Comparison of ENCODE assay signal across 20 mouse cellular contexts in genomic region chr15:78456051-78456450, GRCm38 (mm10). TPM values are rescaled to one million over a fixed set of nuclear protein-coding genes. Genes with fewer than 3 reads are reported as not detected.
DNase-seq lines count a peak whose midpoint lies in the region; ATAC-seq and TF ChIP-seq lines count a peak whose summit lies in the region.
"Had no signal": no experiment of that assay in that cellular context is flagged by ENCODE, and none has a peak within 500 bp of the region (broad histone marks: within the 10 kb centered on the region; RNA-seq: fewer than 3 reads in every experiment).

No protein-coding gene starts in this region.

- H3K27me3 ChIP-seq in liver, embryonic 16.5 days (ENCODE audit: control insufficient read depth, insufficient read depth, low read depth, low read length), result no peaks in the 10 kb centered on the region
- H3K27me3 ChIP-seq in liver, embryonic 12.5 days (replicated peaks), result no peaks in the 10 kb centered on the region
- H3K27me3 ChIP-seq in stomach, postnatal 0 days (ENCODE audit: control insufficient read depth, insufficient read depth, low read length), result no peaks in the 10 kb centered on the region
- H3K27me3 ChIP-seq: CH12.LX; forebrain, embryonic 13.5 days; midbrain, embryonic 12.5 days had no signal

- 55% methylated on average over 7 of the region's 7 CpGs for WGBS in liver, embryonic 16.5 days (ENCODE audit: insufficient replicate concordance)
- WGBS in liver, embryonic 12.5 days (ENCODE audit: insufficient replicate concordance), result 54% methylated on average over 7 of the region's 7 CpGs
- WGBS in stomach, postnatal 0 days, result 31% methylated on average over 7 of the region's 7 CpGs

- TF ChIP-seq EP300 in stomach, postnatal 0 days (optimal IDR thresholded peaks at IDR 0.05), result no peak

- H3K27ac ChIP-seq in liver, embryonic 16.5 days (ENCODE audit: low read length), result no peak overlapping the region
- no peak overlapping the region for H3K27ac ChIP-seq in liver, embryonic 12.5 days
- H3K27ac ChIP-seq in stomach, postnatal 0 days (replicated peaks), result no peak overlapping the region
- H3K27ac ChIP-seq: forebrain, embryonic 13.5 days; limb, embryonic 12.5 days; macrophage; midbrain, embryonic 12.5 days had no signal

- H3K36me3 ChIP-seq in liver, embryonic 16.5 days (ENCODE audit: control insufficient read depth, insufficient read depth), result no peaks in the 10 kb centered on the region
- no peaks in the 10 kb centered on the region for H3K36me3 ChIP-seq in liver, embryonic 12.5 days
- no peaks in the 10 kb centered on the region for H3K36me3 ChIP-seq in stomach, postnatal 0 days (ENCODE audit: control insufficient read depth, insufficient read depth, low read length)
- H3K36me3 ChIP-seq: heart, embryonic 12.5 days; limb, embryonic 12.5 days; midbrain, embryonic 12.5 days had no signal

- no peaks in the 10 kb centered on the region for H3K9me3 ChIP-seq in liver, embryonic 16.5 days (replicated peaks; ENCODE audit: control insufficient read depth, low read length)
- no peaks in the 10 kb centered on the region for H3K9me3 ChIP-seq in liver, embryonic 12.5 days (replicated peaks)
- no peaks in the 10 kb centered on the region for H3K9me3 ChIP-seq in stomach, postnatal 0 days (ENCODE audit: control insufficient read depth, low read length)
- H3K9me3 ChIP-seq: forebrain, embryonic 13.5 days; heart, embryonic 12.5 days; limb, embryonic 12.5 days; midbrain, embryonic 12.5 days had no signal

- H3K4me2 ChIP-seq in liver, embryonic 16.5 days (ENCODE audit: low read depth, low read length), result no peak overlapping the region
- no peak overlapping the region for H3K4me2 ChIP-seq in liver, embryonic 12.5 days
- H3K4me2 ChIP-seq in stomach, postnatal 0 days (replicated peaks; ENCODE audit: low read depth), result no peak overlapping the region
- H3K4me2 ChIP-seq: forebrain, embryonic 13.5 days; heart, embryonic 12.5 days; limb, embryonic 12.5 days; lung, embryonic 14.5 days; midbrain, embryonic 12.5 days had no signal

- H3K4me1 ChIP-seq in liver, embryonic 16.5 days (ENCODE audit: control insufficient read depth, low read depth, low read length), result peaks cover 3% of the 10 kb centered on the region; the same call in 1 of the 2 replicates
- peaks cover 14% of the 10 kb centered on the region; the same call in 1 of the 2 replicates for H3K4me1 ChIP-seq in liver, embryonic 12.5 days
- H3K4me1 ChIP-seq in stomach, postnatal 0 days (replicated peaks; ENCODE audit: control insufficient read depth, insufficient read depth), result no peaks in the 10 kb centered on the region
- H3K4me1 ChIP-seq: forebrain, embryonic 13.5 days; heart, embryonic 12.5 days; midbrain, embryonic 12.5 days had no signal

- no peak overlapping the region for H3K4me3 ChIP-seq in liver, embryonic 16.5 days (ENCODE audit: low read depth, low read length)
- no peak overlapping the region for H3K4me3 ChIP-seq in liver, embryonic 12.5 days
- H3K4me3 ChIP-seq in stomach, postnatal 0 days (ENCODE audit: low read depth, low read length), result no peak overlapping the region
- H3K4me3 ChIP-seq: forebrain, embryonic 13.5 days; heart, embryonic 12.5 days; limb, embryonic 12.5 days; midbrain, embryonic 12.5 days had no signal

- 0 out of 2 replicates have a peak, but pooled peaks have one; percentile 36 for ATAC-seq in liver, embryonic 16.5 days (ENCODE audit: low read depth)
- ATAC-seq in liver, embryonic 12.5 days, result no peak
- ATAC-seq in stomach, postnatal 0 days (ENCODE audit: low FRiP score, low TSS enrichment), result no peak
- ATAC-seq: forebrain, embryonic 13.5 days; intestine, embryonic 16.5 days had no signal

- no peak for TF ChIP-seq CTCF in stomach, postnatal 0 days (IDR thresholded peaks at IDR 0.05; ENCODE audit: low read depth)

- H3K9ac ChIP-seq in liver, embryonic 16.5 days (ENCODE audit: low read depth, low read length), result no peak overlapping the region
- H3K9ac ChIP-seq in liver, embryonic 12.5 days, result no peak overlapping the region
- no peak overlapping the region for H3K9ac ChIP-seq in stomach, postnatal 0 days (ENCODE audit: low read length)
- H3K9ac ChIP-seq: forebrain, embryonic 13.5 days; heart, embryonic 12.5 days; limb, embryonic 12.5 days; lung, embryonic 14.5 days; midbrain, embryonic 12.5 days had no signal

- peak; percentile 78 for DNase-seq in gastrocnemius, adult 18-20 months (ENCODE audit: low spot score)
- no peak for DNase-seq in gastrocnemius, postnatal 4 days (ENCODE audit: low spot score in 2 of 2)
- DNase-seq in fibroblast of lung, adult 2 months (ENCODE audit: low read depth), result peak; percentile 20
- DNase-seq in frontal cortex, postnatal 10 days (ENCODE audit: low spot score in 2 of 2), result no peak
- no peak for DNase-seq in stomach, postnatal 0 days (ENCODE audit: low spot score)
- DNase-seq: lung, embryonic 14.5 days; right cerebral cortex, adult 18-20 months; thymus, postnatal 14 days had no signal

RNA-seq across cellular contexts. Expression of gene Tmprss6, which starts 12.4 kb away (rescaled TPM):
- total RNA-seq in gastrocnemius, adult 18-20 months (2021), result under 1 TPM in 1 of 2 experiments, not detected in 1; 0.17 TPM
- under 1 TPM in 1 of 2 experiments, not detected in 1; 0.62 TPM for total RNA-seq in gastrocnemius, postnatal 4 days (2021)
- 29.6 and 33.7 TPM in 2 replicates for polyA plus RNA-seq in liver, embryonic 16.5 days (2015; fragmentation: Nextera tagmentation; extraction: Ambion mirVana)
- polyA plus RNA-seq in liver, embryonic 12.5 days (2016; fragmentation: Nextera tagmentation; extraction: Ambion mirVana), result 5.9 and 6.7 TPM in 2 replicates
- 0.48 and 0.50 TPM in 2 replicates for polyA plus RNA-seq in stomach, postnatal 0 days (2015; fragmentation: Nextera tagmentation; extraction: Ambion mirVana)
- total RNA-seq: common myeloid progenitor, adult 5-6 weeks; gastrocnemius, postnatal 36 days; hematopoietic stem cell, adult 5-6 weeks had no signal
- polyA plus RNA-seq: forebrain, embryonic 13.5 days; macrophage had no signal

RNA-seq across cellular contexts. Expression of gene Kctd17, which starts 27.7 kb away (rescaled TPM):
- 10 to 100 TPM in 1 of 2 experiments, 1 to 10 TPM in 1; 8.4 to 13.9 TPM for total RNA-seq in gastrocnemius, adult 18-20 months (2021)
- 10 to 100 TPM; 83.5 to 85.4 TPM for total RNA-seq in gastrocnemius, postnatal 4 days (2021)
- polyA plus RNA-seq in liver, embryonic 16.5 days (2015; fragmentation: Nextera tagmentation; extraction: Ambion mirVana), result 3.6 and 4.9 TPM in 2 replicates
- 7.6 and 8.8 TPM in 2 replicates for polyA plus RNA-seq in liver, embryonic 12.5 days (2016; fragmentation: Nextera tagmentation; extraction: Ambion mirVana)
- 25.9 and 26.2 TPM in 2 replicates for polyA plus RNA-seq in stomach, postnatal 0 days (2015; fragmentation: Nextera tagmentation; extraction: Ambion mirVana)
- total RNA-seq: CH12.LX had no signal

RNA-seq across cellular contexts. Expression of gene Il2rb, which starts 39.0 kb away (rescaled TPM):
- not detected for total RNA-seq in gastrocnemius, adult 18-20 months (2021)
- under 1 TPM; 0.16 to 0.20 TPM for total RNA-seq in gastrocnemius, postnatal 4 days (2021)
- polyA plus RNA-seq in liver, embryonic 16.5 days (2015; fragmentation: Nextera tagmentation; extraction: Ambion mirVana), result 0.63 and 1.1 TPM in 2 replicates
- polyA plus RNA-seq in liver, embryonic 12.5 days (2016; fragmentation: Nextera tagmentation; extraction: Ambion mirVana), result 0.11 and 0.15 TPM in 2 replicates
- 0.24 and 0.30 TPM in 2 replicates for polyA plus RNA-seq in stomach, postnatal 0 days (2015; fragmentation: Nextera tagmentation; extraction: Ambion mirVana)
- total RNA-seq: gastrocnemius, postnatal 36 days had no signal
- polyA plus RNA-seq: forebrain, embryonic 13.5 days; heart, embryonic 12.5 days; midbrain, embryonic 12.5 days had no signal

RNA-seq across cellular contexts. Expression of gene Mpst, which starts 49.8 kb away (rescaled TPM):
- total RNA-seq in gastrocnemius, adult 18-20 months (2021), result 10 to 100 TPM; 56.5 to 65.3 TPM
- 10 to 100 TPM; 27.6 to 34.5 TPM for total RNA-seq in gastrocnemius, postnatal 4 days (2021)
- 5.9 and 7.5 TPM in 2 replicates for polyA plus RNA-seq in liver, embryonic 16.5 days (2015; fragmentation: Nextera tagmentation; extraction: Ambion mirVana)
- polyA plus RNA-seq in liver, embryonic 12.5 days (2016; fragmentation: Nextera tagmentation; extraction: Ambion mirVana), result 3.5 and 4.8 TPM in 2 replicates
- polyA plus RNA-seq in stomach, postnatal 0 days (2015; fragmentation: Nextera tagmentation; extraction: Ambion mirVana), result 5.6 and 5.7 TPM in 2 replicates

RNA-seq across cellular contexts. Expression of gene Tst, which starts 50.3 kb away (rescaled TPM):
- total RNA-seq in gastrocnemius, adult 18-20 months (2021), result 10 to 100 TPM; 21.7 to 24.2 TPM
- 10 to 100 TPM; 17.5 to 20.5 TPM for total RNA-seq in gastrocnemius, postnatal 4 days (2021)
- polyA plus RNA-seq in liver, embryonic 16.5 days (2015; fragmentation: Nextera tagmentation; extraction: Ambion mirVana), result 240 and 265 TPM in 2 replicates
- polyA plus RNA-seq in liver, embryonic 12.5 days (2016; fragmentation: Nextera tagmentation; extraction: Ambion mirVana), result 84.9 and 92.8 TPM in 2 replicates
- 153 and 177 TPM in 2 replicates for polyA plus RNA-seq in stomach, postnatal 0 days (2015; fragmentation: Nextera tagmentation; extraction: Ambion mirVana)

Comparison
In these comparisons a context has a peak if more than half of its experiments do, and no peak if none do; other contexts are left out.
1. DNase-seq: peak in gastrocnemius, adult 18-20 months (single experiment) and fibroblast of lung, adult 2 months (single experiment); none in gastrocnemius, postnatal 4 days (0 of 2), frontal cortex, postnatal 10 days (0 of 2) and stomach, postnatal 0 days (single experiment).